In genomic region chr13:98306393-98306792, GRCm38 (mm10) we compare ENCODE assay signal across 18 mouse cellular contexts. TPM values are rescaled to one million over a fixed set of nuclear protein-coding genes. Genes with fewer than 3 reads are reported as not detected.
DNase-seq lines count a peak whose midpoint lies in the region; ATAC-seq and TF ChIP-seq lines count a peak whose summit lies in the region.
"Had no signal": no experiment of that assay in that cellular context is flagged by ENCODE, and none has a peak within 500 bp of the region (broad histone marks: within the 10 kb centered on the region; RNA-seq: fewer than 3 reads in every experiment).

No protein-coding gene starts in this region.

- peaks cover 27% of the 10 kb centered on the region for H3K36me3 ChIP-seq in hindbrain, postnatal 0 days (ENCODE audit: insufficient read depth, low read length)
- H3K36me3 ChIP-seq in hindbrain, embryonic 11.5 days (ENCODE audit: control insufficient read depth, insufficient read depth, low read length): no peaks in the 10 kb centered on the region
- H3K36me3 ChIP-seq in neural tube, embryonic 13.5 days: peaks cover 34% of the 10 kb centered on the region
- H3K36me3 ChIP-seq in forebrain, embryonic 14.5 days (ENCODE audit: control insufficient read depth, insufficient read depth, low read length): peaks cover 33% of the 10 kb centered on the region
- H3K36me3 ChIP-seq in stomach, postnatal 0 days (ENCODE audit: control insufficient read depth, insufficient read depth, low read length): peaks cover 2% of the 10 kb centered on the region; the same call in 1 of the 2 replicates

- ATAC-seq in hindbrain, postnatal 0 days: no peak
- ATAC-seq in hindbrain, embryonic 11.5 days (ENCODE audit: low FRiP score): no peak
- ATAC-seq in neural tube, embryonic 13.5 days (ENCODE audit: low read depth): no peak
- ATAC-seq in forebrain, embryonic 14.5 days: peak; percentile 37; the same call in 1 of the 2 replicates
- no peak for ATAC-seq in stomach, postnatal 0 days (ENCODE audit: low FRiP score, low TSS enrichment)
- ATAC-seq in cerebellum, adult (ENCODE audit: insufficient number of reproducible peaks, low FRiP score, low TSS enrichment): no peak

- H3K4me2 ChIP-seq in hindbrain, postnatal 0 days (ENCODE audit: low read depth, low read length): no peak overlapping the region
- H3K4me2 ChIP-seq in hindbrain, embryonic 11.5 days (replicated peaks; ENCODE audit: low read depth, low read length): no peak overlapping the region
- H3K4me2 ChIP-seq in neural tube, embryonic 13.5 days: no peak overlapping the region
- H3K4me2 ChIP-seq in forebrain, embryonic 14.5 days (ENCODE audit: low read length): no peak overlapping the region
- H3K4me2 ChIP-seq in stomach, postnatal 0 days (replicated peaks; ENCODE audit: low read depth): no peak overlapping the region
- H3K4me2 ChIP-seq: limb, embryonic 12.5 days had no signal

- H3K4me3 ChIP-seq in hindbrain, postnatal 0 days (ENCODE audit: low read length): no peak overlapping the region
- no peak overlapping the region for H3K4me3 ChIP-seq in hindbrain, embryonic 11.5 days (ENCODE audit: low read depth, low read length)
- no peak overlapping the region for H3K4me3 ChIP-seq in neural tube, embryonic 13.5 days
- no peak overlapping the region for H3K4me3 ChIP-seq in forebrain, embryonic 14.5 days (ENCODE audit: low read depth, low read length)
- no peak overlapping the region for H3K4me3 ChIP-seq in stomach, postnatal 0 days (ENCODE audit: low read depth, low read length)
- H3K4me3 ChIP-seq: limb, embryonic 12.5 days had no signal

- no peak for DNase-seq in hindbrain, postnatal 0 days (ENCODE audit: low spot score)
- no peak for DNase-seq in hindbrain, embryonic 11.5 days (ENCODE audit: low spot score)
- no peak for DNase-seq in neural tube, embryonic 10.5 days (ENCODE audit: extremely low spot score, low spot score)
- peak; percentile 39 for DNase-seq in forebrain, embryonic 14.5 days (ENCODE audit: low spot score)
- no peak for DNase-seq in stomach, postnatal 0 days (ENCODE audit: low spot score)
- no peak for DNase-seq in adrenal gland, postnatal 4 days (ENCODE audit: low spot score in 2 of 2)
- DNase-seq: adrenal gland, postnatal 36 days; cerebellum, adult 2 months; heart, postnatal 14 days; kidney, adult 2 months; right cerebral cortex, adult 18-20 months; thymus, postnatal 4 days had no signal

- H3K27ac ChIP-seq in hindbrain, postnatal 0 days: 0 out of 2 replicates have a peak overlapping the region, but pooled peaks have one; percentile 41
- H3K27ac ChIP-seq in hindbrain, embryonic 11.5 days (ENCODE audit: low read depth, low read length): no peak overlapping the region
- peak overlapping the region; percentile 46; the same call in 1 of the 2 replicates for H3K27ac ChIP-seq in neural tube, embryonic 13.5 days (replicated peaks)
- H3K27ac ChIP-seq in forebrain, embryonic 14.5 days (ENCODE audit: low read depth, low read length): no peak overlapping the region
- 0 out of 2 replicates have a peak overlapping the region, but pooled peaks have one; percentile 35 for H3K27ac ChIP-seq in stomach, postnatal 0 days (replicated peaks)
- H3K27ac ChIP-seq: limb, embryonic 12.5 days had no signal

- TF ChIP-seq EP300 in stomach, postnatal 0 days (optimal IDR thresholded peaks at IDR 0.05): no peak

- peak overlapping the region; percentile 28; the same call in 1 of the 2 replicates for H3K9ac ChIP-seq in hindbrain, postnatal 0 days (replicated peaks; ENCODE audit: low read length)
- H3K9ac ChIP-seq in hindbrain, embryonic 11.5 days (ENCODE audit: low read depth, low read length): no peak overlapping the region
- no peak overlapping the region for H3K9ac ChIP-seq in neural tube, embryonic 13.5 days
- H3K9ac ChIP-seq in forebrain, embryonic 14.5 days (ENCODE audit: low read length): no peak overlapping the region
- H3K9ac ChIP-seq in stomach, postnatal 0 days (ENCODE audit: low read length): no peak overlapping the region
- H3K9ac ChIP-seq: limb, embryonic 12.5 days; liver, postnatal 0 days had no signal

- H3K9me3 ChIP-seq in hindbrain, postnatal 0 days (ENCODE audit: low read length): no peaks in the 10 kb centered on the region
- no peaks in the 10 kb centered on the region for H3K9me3 ChIP-seq in hindbrain, embryonic 11.5 days (ENCODE audit: control insufficient read depth, low read length)
- H3K9me3 ChIP-seq in neural tube, embryonic 13.5 days: no peaks in the 10 kb centered on the region
- H3K9me3 ChIP-seq in forebrain, embryonic 14.5 days (replicated peaks; ENCODE audit: control insufficient read depth, low read length): no peaks in the 10 kb centered on the region
- H3K9me3 ChIP-seq in stomach, postnatal 0 days (ENCODE audit: control insufficient read depth, low read length): no peaks in the 10 kb centered on the region
- H3K9me3 ChIP-seq: limb, embryonic 12.5 days had no signal

- 21% methylated on average over 5 of the region's 5 CpGs for WGBS in hindbrain, postnatal 0 days
- 35% methylated on average over 5 of the region's 5 CpGs for WGBS in hindbrain, embryonic 11.5 days
- 43% methylated on average over 5 of the region's 5 CpGs for WGBS in neural tube, embryonic 13.5 days
- 30% methylated on average over 5 of the region's 5 CpGs for WGBS in forebrain, embryonic 14.5 days
- WGBS in stomach, postnatal 0 days: 30% methylated on average over 5 of the region's 5 CpGs

- H3K4me1 ChIP-seq in hindbrain, postnatal 0 days (ENCODE audit: insufficient read depth, low read length): no peaks in the 10 kb centered on the region
- no peaks in the 10 kb centered on the region for H3K4me1 ChIP-seq in hindbrain, embryonic 11.5 days (replicated peaks; ENCODE audit: control insufficient read depth, insufficient read depth, low read length)
- peaks cover 13% of the 10 kb centered on the region; the same call in 1 of the 2 replicates for H3K4me1 ChIP-seq in neural tube, embryonic 13.5 days (replicated peaks)
- H3K4me1 ChIP-seq in forebrain, embryonic 14.5 days (ENCODE audit: control insufficient read depth, insufficient read depth, low read length): no peaks in the 10 kb centered on the region
- H3K4me1 ChIP-seq in stomach, postnatal 0 days (replicated peaks; ENCODE audit: control insufficient read depth, insufficient read depth): no peaks in the 10 kb centered on the region
- H3K4me1 ChIP-seq: limb, embryonic 12.5 days had no signal

- no peaks in the 10 kb centered on the region for H3K27me3 ChIP-seq in hindbrain, postnatal 0 days (ENCODE audit: insufficient read depth, low read length)
- H3K27me3 ChIP-seq in hindbrain, embryonic 11.5 days (ENCODE audit: control insufficient read depth, insufficient read depth, low read length): no peaks in the 10 kb centered on the region
- H3K27me3 ChIP-seq in neural tube, embryonic 13.5 days: no peaks in the 10 kb centered on the region
- no peaks in the 10 kb centered on the region for H3K27me3 ChIP-seq in forebrain, embryonic 14.5 days (replicated peaks; ENCODE audit: control insufficient read depth, insufficient read depth, low read length)
- no peaks in the 10 kb centered on the region for H3K27me3 ChIP-seq in stomach, postnatal 0 days (ENCODE audit: control insufficient read depth, insufficient read depth, low read length)
- H3K27me3 ChIP-seq: limb, embryonic 12.5 days had no signal

- no peak for TF ChIP-seq CTCF in hindbrain, postnatal 0 days (IDR thresholded peaks at IDR 0.05; ENCODE audit: low read depth)
- no peak for TF ChIP-seq CTCF in stomach, postnatal 0 days (IDR thresholded peaks at IDR 0.05; ENCODE audit: low read depth)

RNA-seq across cellular contexts. Expression of gene Btf3, which starts 10.4 kb away (rescaled TPM):
- 181 and 252 TPM in 2 replicates for total RNA-seq in hindbrain, postnatal 0 days (2014; rRNA removed)
- polyA plus RNA-seq in hindbrain, postnatal 0 days (2015; fragmentation: Nextera tagmentation; extraction: Ambion mirVana): 476 and 491 TPM in 2 replicates
- polyA plus RNA-seq in hindbrain, embryonic 11.5 days (2014; fragmentation: Nextera tagmentation; extraction: Ambion mirVana): 784 and 800 TPM in 2 replicates
- 615 and 618 TPM in 2 replicates for polyA plus RNA-seq in neural tube, embryonic 13.5 days (2015; fragmentation: Nextera tagmentation; extraction: Ambion mirVana)
- 669 and 680 TPM in 2 replicates for polyA plus RNA-seq in forebrain, embryonic 14.5 days (2014; fragmentation: Nextera tagmentation; extraction: Ambion mirVana)
- 559 TPM in 2 replicates for polyA plus RNA-seq in stomach, postnatal 0 days (2015; fragmentation: Nextera tagmentation; extraction: Ambion mirVana)
- total RNA-seq in adrenal gland, postnatal 4 days (2021): 100 to 1,000 TPM; 464 TPM

RNA-seq across cellular contexts. Expression of gene Gm21976, which starts 26.7 kb away (rescaled TPM):
- total RNA-seq in hindbrain, postnatal 0 days (2014; rRNA removed): not detected in 2 replicates
- not detected in 2 replicates for polyA plus RNA-seq in hindbrain, postnatal 0 days (2015; fragmentation: Nextera tagmentation; extraction: Ambion mirVana)
- not detected in 2 replicates for polyA plus RNA-seq in hindbrain, embryonic 11.5 days (2014; fragmentation: Nextera tagmentation; extraction: Ambion mirVana)
- not detected in 2 replicates for polyA plus RNA-seq in neural tube, embryonic 13.5 days (2015; fragmentation: Nextera tagmentation; extraction: Ambion mirVana)
- polyA plus RNA-seq in forebrain, embryonic 14.5 days (2014; fragmentation: Nextera tagmentation; extraction: Ambion mirVana): not detected in 2 replicates
- not detected in 2 replicates for polyA plus RNA-seq in stomach, postnatal 0 days (2015; fragmentation: Nextera tagmentation; extraction: Ambion mirVana)
- not detected for total RNA-seq in adrenal gland, postnatal 4 days (2021)
- total RNA-seq: adrenal gland, postnatal 36 days; granulocyte monocyte progenitor cell, adult 5-6 weeks; heart, postnatal 14 days; layer of hippocampus, postnatal 25 days had no signal
- polyA plus RNA-seq: cerebellum, adult 2 months; kidney, adult 2 months; limb, embryonic 12.5 days; liver, postnatal 0 days had no signal

RNA-seq across cellular contexts. Expression of gene Ankra2, which starts 43.5 kb away (rescaled TPM):
- 65.6 and 66.8 TPM in 2 replicates for total RNA-seq in hindbrain, postnatal 0 days (2014; rRNA removed)
- 79.7 and 80.3 TPM in 2 replicates for polyA plus RNA-seq in hindbrain, postnatal 0 days (2015; fragmentation: Nextera tagmentation; extraction: Ambion mirVana)
- 40.1 and 40.9 TPM in 2 replicates for polyA plus RNA-seq in hindbrain, embryonic 11.5 days (2014; fragmentation: Nextera tagmentation; extraction: Ambion mirVana)
- polyA plus RNA-seq in neural tube, embryonic 13.5 days (2015; fragmentation: Nextera tagmentation; extraction: Ambion mirVana): 52.3 and 55.6 TPM in 2 replicates
- polyA plus RNA-seq in forebrain, embryonic 14.5 days (2014; fragmentation: Nextera tagmentation; extraction: Ambion mirVana): 73.4 and 79.1 TPM in 2 replicates
- 20.5 and 20.6 TPM in 2 replicates for polyA plus RNA-seq in stomach, postnatal 0 days (2015; fragmentation: Nextera tagmentation; extraction: Ambion mirVana)
- total RNA-seq in adrenal gland, postnatal 4 days (2021): 10 to 100 TPM; 35.3 to 36.2 TPM

RNA-seq across cellular contexts. Expression of gene Utp15, which starts 43.6 kb away (rescaled TPM):
- 18.0 and 22.6 TPM in 2 replicates for total RNA-seq in hindbrain, postnatal 0 days (2014; rRNA removed)
- 22.6 and 23.1 TPM in 2 replicates for polyA plus RNA-seq in hindbrain, postnatal 0 days (2015; fragmentation: Nextera tagmentation; extraction: Ambion mirVana)
- 33.9 and 46.3 TPM in 2 replicates for polyA plus RNA-seq in hindbrain, embryonic 11.5 days (2014; fragmentation: Nextera tagmentation; extraction: Ambion mirVana)
- 25.4 and 29.5 TPM in 2 replicates for polyA plus RNA-seq in neural tube, embryonic 13.5 days (2015; fragmentation: Nextera tagmentation; extraction: Ambion mirVana)
- polyA plus RNA-seq in forebrain, embryonic 14.5 days (2014; fragmentation: Nextera tagmentation; extraction: Ambion mirVana): 26.4 and 30.6 TPM in 2 replicates
- polyA plus RNA-seq in stomach, postnatal 0 days (2015; fragmentation: Nextera tagmentation; extraction: Ambion mirVana): 9.5 and 9.6 TPM in 2 replicates
- 10 to 100 TPM; 26.0 to 29.6 TPM for total RNA-seq in adrenal gland, postnatal 4 days (2021)

RNA-seq across cellular contexts. Expression of gene Foxd1, which starts 47.6 kb away (rescaled TPM):
- total RNA-seq in hindbrain, postnatal 0 days (2014; rRNA removed): 1.6 and 2.1 TPM in 2 replicates
- 0.74 and 0.88 TPM in 2 replicates for polyA plus RNA-seq in hindbrain, postnatal 0 days (2015; fragmentation: Nextera tagmentation; extraction: Ambion mirVana)
- polyA plus RNA-seq in hindbrain, embryonic 11.5 days (2014; fragmentation: Nextera tagmentation; extraction: Ambion mirVana): 4.6 and 5.0 TPM in 2 replicates
- polyA plus RNA-seq in neural tube, embryonic 13.5 days (2015; fragmentation: Nextera tagmentation; extraction: Ambion mirVana): 1.4 and 1.7 TPM in 2 replicates
- polyA plus RNA-seq in forebrain, embryonic 14.5 days (2014; fragmentation: Nextera tagmentation; extraction: Ambion mirVana): 0.75 and 0.76 TPM in 2 replicates
- polyA plus RNA-seq in stomach, postnatal 0 days (2015; fragmentation: Nextera tagmentation; extraction: Ambion mirVana): not detected in 2 replicates
- 1 to 10 TPM; 2.3 to 3.7 TPM for total RNA-seq in adrenal gland, postnatal 4 days (2021)
- total RNA-seq: granulocyte monocyte progenitor cell, adult 5-6 weeks had no signal
- polyA plus RNA-seq: liver, postnatal 0 days had no signal

Comparison
In these comparisons a context has a peak if more than half of its experiments do, and no peak if none do; other contexts are left out.
1. H3K27ac ChIP-seq: peak in hindbrain, postnatal 0 days (single experiment), neural tube, embryonic 13.5 days (single experiment) and stomach, postnatal 0 days (single experiment); none in hindbrain, embryonic 11.5 days (single experiment) and forebrain, embryonic 14.5 days (single experiment).